ENCODE assay signal across 8 mouse cellular contexts in genomic region chr10:39458766-39459699, GRCm38 (mm10).
DNase-seq lines count a peak whose midpoint lies in the region; ATAC-seq and TF ChIP-seq lines count a peak whose summit lies in the region.

No protein-coding gene starts in this region.

- no peak for TF ChIP-seq CTCF in gastrocnemius, adult 2 months (IDR thresholded peaks at IDR 0.05)

- H3K4me3 ChIP-seq in gastrocnemius, adult 2 months: no peak overlapping the region
- H3K4me3 ChIP-seq in hindbrain, embryonic 16.5 days (ENCODE audit: low read length): no peak overlapping the region
- no peak overlapping the region for H3K4me3 ChIP-seq in midbrain, embryonic 11.5 days (ENCODE audit: low read depth, low read length)

- intact Hi-C loops in gastrocnemius, adult 2 months (cut with DNase I): no loop called here

- no peaks in the 10 kb centered on the region for H3K36me3 ChIP-seq in hindbrain, embryonic 16.5 days (ENCODE audit: control insufficient read depth, insufficient read depth, low read length)
- no peaks in the 10 kb centered on the region for H3K36me3 ChIP-seq in midbrain, embryonic 11.5 days (ENCODE audit: control insufficient read depth, insufficient read depth, low read length)

- DNase-seq in gastrocnemius, adult 2 months: no peak
- DNase-seq in gastrocnemius, adult 18-20 months (ENCODE audit: low spot score): no peak
- peak; percentile 69 for DNase-seq in MN1 (ENCODE audit: low spot score)
- DNase-seq in midbrain, embryonic 11.5 days (ENCODE audit: low spot score, missing footprints): no peak
- DNase-seq in thymus, postnatal 36 days: no peak
- DNase-seq in layer of hippocampus, adult 9-10 months (ENCODE audit: low spot score): no peak

- peaks cover 44% of the 10 kb centered on the region for H3K4me1 ChIP-seq in hindbrain, embryonic 16.5 days (ENCODE audit: control insufficient read depth, insufficient read depth, low read depth, low read length)
- H3K4me1 ChIP-seq in midbrain, embryonic 11.5 days (ENCODE audit: control insufficient read depth, insufficient read depth, low read length): peaks cover 25% of the 10 kb centered on the region; the same call in 1 of the 2 replicates

- H3K9ac ChIP-seq in hindbrain, embryonic 16.5 days (ENCODE audit: low read depth, low read length): peak overlapping the region; percentile 35; the same call in 1 of the 2 replicates
- H3K9ac ChIP-seq in midbrain, embryonic 11.5 days (ENCODE audit: low read length): no peak overlapping the region

- 56% methylated on average over 13 of the region's 13 CpGs for WGBS in hindbrain, embryonic 16.5 days
- WGBS in midbrain, embryonic 11.5 days: 73% methylated on average over 13 of the region's 13 CpGs

- no peak overlapping the region for H3K4me2 ChIP-seq in hindbrain, embryonic 16.5 days (ENCODE audit: low read length)
- no peak overlapping the region for H3K4me2 ChIP-seq in midbrain, embryonic 11.5 days

- peak; percentile 58 for ATAC-seq in common myeloid progenitor, adult 5-6 weeks (replicated peaks; ENCODE audit: low read depth, poor library complexity, severe bottlenecking)
- peak; percentile 34; the same call in 1 of the 2 replicates for ATAC-seq in hindbrain, embryonic 16.5 days
- peak; percentile 57 for ATAC-seq in midbrain, embryonic 11.5 days (ENCODE audit: low FRiP score)

- H3K9me3 ChIP-seq in hindbrain, embryonic 16.5 days (ENCODE audit: control insufficient read depth, low read length): no peaks in the 10 kb centered on the region
- no peaks in the 10 kb centered on the region for H3K9me3 ChIP-seq in midbrain, embryonic 11.5 days (ENCODE audit: control insufficient read depth, low read length)

- no peaks in the 10 kb centered on the region for H3K27me3 ChIP-seq in hindbrain, embryonic 16.5 days (replicated peaks; ENCODE audit: control insufficient read depth, insufficient read depth, low read length)
- no peaks in the 10 kb centered on the region for H3K27me3 ChIP-seq in midbrain, embryonic 11.5 days (ENCODE audit: control insufficient read depth, insufficient read depth, low read length)

- H3K27ac ChIP-seq in gastrocnemius, adult 2 months: peak overlapping the region; percentile 48
- peak overlapping the region; percentile 63 for H3K27ac ChIP-seq in hindbrain, embryonic 16.5 days (ENCODE audit: low read depth, low read length)
- H3K27ac ChIP-seq in midbrain, embryonic 11.5 days (ENCODE audit: low read depth, low read length): no peak overlapping the region
